Mouse (Mus musculus) CD4-positive, CD25-positive, alpha-beta regulatory T cell, adult 9 weeks (primary cell): ENCODE data around the gene Dcpp2. TPM values are rescaled to one million over a fixed set of nuclear protein-coding genes. Genes with fewer than 3 reads are reported as not detected.

Source experiments
- polyA plus RNA-seq: library from polyadenylated mRNA; unstranded; fragments of 100-300 nt; shearing (Covaris generic); gene quantifications from one replicate; pipeline ENCODE4 v1.2.1, GENCODE M21; 2017

The Dcpp2 gene
- polyA plus RNA-seq, result not detected

DNA sequence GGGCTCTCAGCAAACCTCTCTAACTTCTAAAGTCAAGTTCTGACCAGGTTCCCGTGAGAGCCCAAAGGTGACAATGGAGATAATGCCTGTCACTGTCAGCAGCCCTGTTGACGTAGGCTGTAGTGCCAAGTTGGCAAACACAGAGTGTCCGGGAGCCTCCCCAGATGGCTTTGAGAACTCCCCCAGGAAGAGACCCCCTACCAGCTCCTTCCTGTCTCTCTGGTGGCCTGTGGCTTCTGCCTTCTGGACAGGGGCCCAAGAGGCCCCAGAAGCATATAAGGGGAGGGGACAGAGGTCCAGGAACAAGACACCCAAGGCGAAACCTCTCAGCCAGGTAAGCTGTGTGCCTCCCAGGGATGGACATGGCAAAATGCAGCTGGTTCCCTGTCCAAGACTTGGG lies at the start of gene Dcpp2, which contains the start of gene Dcpp1:
TSS of gene Dcpp2 (plus strand) at position 305 of the 400 bp plus-strand sequence.
TSS of gene Dcpp1 (plus strand) at position 301 of the 400 bp plus-strand sequence.

GRCm38 (mm10) chr17:23836006-23836575 lies 44.6 kb upstream of the Dcpp2 start, which contains the start of gene Prss33:
Gene Prss33 (minus strand): TSS chr17:23836056.

GRCm38 (mm10) chr17:23843812-23844273 lies 36.8 kb upstream of the Dcpp2 start, which contains the start of the genes Prss32 and Prss41:
Gene Prss32 (plus strand): TSS chr17:23843855.
Gene Prss41 (minus strand): TSS chr17:23844172.

DNA sequence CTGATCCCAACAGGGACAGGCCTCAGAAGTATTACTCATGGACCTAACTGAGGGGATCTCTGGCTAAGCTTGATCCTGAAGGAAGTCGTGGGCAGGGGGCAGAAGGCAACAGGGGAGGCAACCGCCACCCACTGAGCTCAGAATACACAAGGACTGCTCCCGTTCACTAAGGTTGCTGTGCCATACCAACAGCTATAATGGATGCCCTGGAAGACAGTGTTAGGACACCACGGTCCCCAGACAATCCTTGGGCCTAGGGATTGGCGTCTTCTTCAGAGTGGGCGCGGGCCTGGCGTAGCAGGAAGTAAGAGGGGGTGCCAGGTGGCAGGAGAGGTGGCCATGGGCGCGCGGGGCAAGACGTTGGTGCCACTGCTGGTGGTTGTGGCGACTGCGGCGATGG lies 12.9 kb upstream of the Dcpp2 start, which contains the start of gene Prss21:
TSS of gene Prss21 (plus strand) at position 301 of the 400 bp plus-strand sequence.

GRCm38 (mm10) chr17:23917158-23917557 lies 36.5 kb downstream of the Dcpp2 start, which contains the start of gene Dcpp3:
Gene Dcpp3 (plus strand): TSS chr17:23917458.

DNA sequence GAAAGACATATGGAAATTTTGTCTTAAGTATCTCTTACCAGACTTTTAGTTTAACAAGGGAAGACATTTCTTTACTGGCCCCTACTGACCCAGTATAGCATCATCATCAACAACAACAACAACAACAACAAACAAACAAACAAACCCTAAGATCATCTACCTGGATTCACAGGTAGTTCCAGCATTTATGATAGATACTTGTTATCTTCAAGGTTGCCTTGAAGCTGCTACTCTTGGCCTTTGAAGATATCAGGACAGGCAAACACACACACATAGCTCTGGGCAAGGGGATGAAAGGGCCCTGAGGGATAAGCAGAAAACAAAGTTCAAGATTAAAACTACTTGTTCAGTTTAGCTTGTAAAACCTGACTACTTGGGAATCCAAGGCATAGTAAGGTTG lies 60.7 kb downstream of the Dcpp2 start, which contains the start of gene Sbp:
TSS of gene Sbp (plus strand) at position 301 of the 400 bp plus-strand sequence.

Other genes with a start within 250 kb of the Dcpp2 start
- gene Mmp25, start 235.6 kb upstream of the Dcpp2 start, polyA plus RNA-seq, result 0.40 TPM
- gene Bicdl2, start 220.4 kb upstream of the Dcpp2 start, polyA plus RNA-seq, result not detected
- 73.0 TPM for gene Hcfc1r1, start 207.3 kb upstream of the Dcpp2 start, polyA plus RNA-seq
- 33.0 TPM for gene Thoc6, start 207.0 kb upstream of the Dcpp2 start, polyA plus RNA-seq
- gene Tnfrsf12a, start 203.4 kb upstream of the Dcpp2 start, polyA plus RNA-seq, result 14.9 TPM
- not detected for gene Cldn6, start 201.6 kb upstream of the Dcpp2 start, polyA plus RNA-seq
- not detected for gene Cldn9, start 196.9 kb upstream of the Dcpp2 start, polyA plus RNA-seq
- not detected for gene 1520401A03Rik, start 158.1 kb upstream of the Dcpp2 start, polyA plus RNA-seq
- gene Pkmyt1, start 154.5 kb upstream of the Dcpp2 start, polyA plus RNA-seq, result 15.2 TPM
- 4.5 TPM for gene Paqr4, start 140.0 kb upstream of the Dcpp2 start, polyA plus RNA-seq
- 5.8 TPM for gene Kremen2, start 135.0 kb upstream of the Dcpp2 start, polyA plus RNA-seq
- gene Flywch1, start 109.3 kb upstream of the Dcpp2 start, polyA plus RNA-seq, result 17.1 TPM
- 5.2 TPM for gene Flywch2, start 94.8 kb upstream of the Dcpp2 start, polyA plus RNA-seq
- gene Srrm2, start 90.3 kb upstream of the Dcpp2 start, polyA plus RNA-seq, result 338 TPM
- gene Elob, start 51.7 kb upstream of the Dcpp2 start, polyA plus RNA-seq, result 746 TPM
- gene Prss33, start 44.8 kb upstream of the Dcpp2 start, polyA plus RNA-seq, result 1.2 TPM
- not detected for gene Prss32, start 37.0 kb upstream of the Dcpp2 start, polyA plus RNA-seq
- 5.4 TPM for gene Prss41, start 36.7 kb upstream of the Dcpp2 start, polyA plus RNA-seq
- gene Prss21, start 12.8 kb upstream of the Dcpp2 start, polyA plus RNA-seq, result not detected
- not detected for gene Dcpp1, start within 50 bp of the Dcpp2 start, polyA plus RNA-seq
- gene Dcpp3, start 36.6 kb downstream of the Dcpp2 start, polyA plus RNA-seq, result not detected
- not detected for gene Sbp, start 60.8 kb downstream of the Dcpp2 start, polyA plus RNA-seq
- gene Sbpl, start 74.4 kb downstream of the Dcpp2 start, polyA plus RNA-seq, result not detected
- 0.25 TPM for gene Prss30, start 99.7 kb downstream of the Dcpp2 start, polyA plus RNA-seq
- gene Prss22, start 117.2 kb downstream of the Dcpp2 start, polyA plus RNA-seq, result not detected
- gene Prss27, start 157.3 kb downstream of the Dcpp2 start, polyA plus RNA-seq, result 0.58 TPM
- gene Kctd5, start 192.6 kb downstream of the Dcpp2 start, polyA plus RNA-seq, result 6.9 TPM